Mouse (Mus musculus): Measurements from ENCODE around the gene Kcnk7. TPM values are rescaled to one million over a fixed set of nuclear protein-coding genes. Genes with fewer than 3 reads are reported as not detected.
A peak's percentile ranks its signal among the peaks of the same experiment; 100 is the strongest.

The Kcnk7 gene
- polyA plus RNA-seq, 1 experiment from 2014 or later, result not detected

DNA sequence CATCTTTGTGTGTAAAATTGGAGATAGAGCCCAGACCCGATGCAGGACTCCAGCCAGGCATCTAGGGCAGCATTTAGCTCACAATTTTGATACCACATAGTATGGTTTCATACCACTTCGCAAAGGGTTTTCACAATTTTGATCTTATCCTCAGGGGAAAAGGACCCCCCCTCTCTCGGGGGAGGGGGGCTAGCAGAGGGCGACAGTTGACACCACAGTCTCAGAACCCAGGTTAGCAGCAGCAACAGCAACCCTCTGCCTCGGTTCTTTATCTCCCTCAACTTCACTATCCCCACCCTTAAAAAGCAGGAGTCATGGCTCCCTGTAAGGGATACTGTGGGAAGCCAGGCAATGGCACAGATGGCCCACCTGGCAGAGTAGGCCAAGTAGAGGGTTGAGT, 9.1 kb downstream of the Kcnk7 start:
- Histone ChIP-seq H3K9ac (ENCODE audit: low read length) (no peak overlapping the region), H3K27ac (replicated peaks; ENCODE audit: low read depth, low read length) (peak overlapping the region; percentile 36; the same call in 1 of the 2 replicates), H3K4me1 (ENCODE audit: control insufficient read depth, insufficient read depth, low read length) (peaks cover 14% of the 10 kb centered on the region), H3K36me3 (ENCODE audit: control insufficient read depth, insufficient read depth, low read length) (peaks cover 8% of the 10 kb centered on the region), H3K9me3 (ENCODE audit: control insufficient read depth, low read length) (no peaks in the 10 kb centered on the region), H3K4me3 (ENCODE audit: low read depth, low read length) (no peak overlapping the region), H3K27me3 (ENCODE audit: control insufficient read depth, insufficient read depth, low read length) (no peaks in the 10 kb centered on the region), H3K4me2 (ENCODE audit: low read depth, severe bottlenecking) (no peak overlapping the region; the same call in 1 of the 2 replicates)
- 77% methylated on average over 5 of the region's 5 CpGs for WGBS
- no peak for DNase-seq (ENCODE audit: low spot score)
- 0 out of 2 replicates have a peak, but pooled peaks have one; percentile 28 for ATAC-seq (ENCODE audit: insufficient number of reproducible peaks, low FRiP score, low TSS enrichment, low read depth)

DNA sequence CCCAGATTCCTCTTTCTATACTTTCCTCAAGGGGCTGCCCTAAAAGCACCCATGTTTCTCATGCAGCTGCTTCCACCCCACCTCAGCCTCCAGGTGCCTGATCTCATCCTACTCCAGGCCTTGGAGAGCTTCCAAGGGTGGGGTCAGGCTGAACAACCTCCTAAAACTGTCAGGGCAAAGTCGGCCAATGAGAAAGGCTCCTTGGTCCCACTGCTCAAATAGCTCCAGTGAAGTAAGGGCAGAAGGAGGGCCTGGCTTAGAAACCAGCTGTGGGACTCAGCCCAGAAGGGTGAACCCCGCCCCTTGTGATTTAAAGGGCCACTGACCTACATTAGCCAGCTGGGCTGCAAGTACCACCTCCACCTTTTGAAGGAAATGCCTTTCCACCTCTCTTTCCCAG, 9.6 kb downstream of the Kcnk7 start:
- WGBS, result 8% methylated on average over 2 of the region's 2 CpGs
- Histone ChIP-seq H3K9me3 (ENCODE audit: control insufficient read depth, low read length) (no peaks in the 10 kb centered on the region), H3K27ac (replicated peaks; ENCODE audit: low read depth, low read length) (no peak overlapping the region; the same call in 1 of the 2 replicates), H3K27me3 (ENCODE audit: control insufficient read depth, insufficient read depth, low read length) (no peaks in the 10 kb centered on the region), H3K4me1 (ENCODE audit: control insufficient read depth, insufficient read depth, low read length) (peaks cover 14% of the 10 kb centered on the region), H3K4me3 (ENCODE audit: low read depth, low read length) (no peak overlapping the region), H3K36me3 (ENCODE audit: control insufficient read depth, insufficient read depth, low read length) (peaks cover 8% of the 10 kb centered on the region), H3K4me2 (ENCODE audit: low read depth, severe bottlenecking) (peak overlapping the region; percentile 15; the same call in 1 of the 2 replicates), H3K9ac (ENCODE audit: low read length) (no peak overlapping the region)
- ATAC-seq (ENCODE audit: insufficient number of reproducible peaks, low FRiP score, low TSS enrichment, low read depth) (0 out of 2 replicates have a peak, but pooled peaks have one; percentile 48), DNase-seq (ENCODE audit: low spot score) (peak; percentile 63)

DNA sequence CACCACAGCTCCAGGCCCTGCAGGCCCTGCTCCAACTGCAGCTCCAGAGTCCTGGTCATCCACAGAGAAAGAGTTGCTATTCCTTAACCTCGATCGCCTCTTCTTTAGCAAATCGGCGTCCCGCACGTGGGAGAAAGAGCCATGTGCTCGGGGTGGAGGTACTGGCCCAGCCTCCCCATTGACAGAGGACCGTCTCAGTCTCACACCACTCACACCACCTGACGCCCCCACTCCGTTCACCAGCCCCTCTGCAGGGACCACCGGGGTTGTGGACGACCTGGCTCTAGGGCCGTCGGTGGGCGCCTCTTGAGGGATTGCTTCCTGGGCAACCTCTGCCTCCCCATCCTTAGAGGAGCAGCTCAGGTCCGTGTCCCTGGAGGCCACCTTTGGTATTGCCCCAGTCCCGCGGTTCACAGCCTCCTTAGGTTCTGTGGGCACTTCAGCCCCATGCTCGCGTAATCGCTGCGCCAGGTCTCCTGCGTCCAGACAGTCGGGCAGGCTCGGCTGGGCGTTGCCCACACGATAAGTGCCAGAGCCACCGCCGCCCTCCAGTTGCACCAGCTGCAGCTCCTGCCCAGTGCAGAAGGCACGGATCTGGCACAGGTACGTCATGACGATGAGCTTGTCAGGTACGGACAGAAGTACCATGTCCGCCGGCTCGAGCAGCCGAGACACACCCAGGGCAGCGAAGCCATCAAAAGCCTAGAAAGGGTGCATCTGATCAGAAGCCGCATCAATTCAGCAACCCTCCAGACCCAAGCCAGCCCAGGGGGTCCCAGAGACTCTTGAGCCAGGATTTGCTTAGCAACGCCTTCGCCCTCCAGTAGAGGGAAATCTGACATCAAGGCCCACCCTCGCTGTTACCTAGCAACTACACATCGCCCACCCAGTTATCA, 11.9 kb downstream of the Kcnk7 start:
- H3K4me1 ChIP-seq (ENCODE audit: control insufficient read depth, insufficient read depth, low read length), result peaks cover 14% of the 10 kb centered on the region
- peak; percentile 69 for DNase-seq (ENCODE audit: low spot score)
- WGBS, result 18% methylated on average over 43 of the region's 43 CpGs
- peak overlapping the region; percentile 29 for H3K4me2 ChIP-seq (ENCODE audit: low read depth, severe bottlenecking)
- no peak overlapping the region for H3K27ac ChIP-seq (replicated peaks; ENCODE audit: low read depth, low read length)
- H3K4me3 ChIP-seq (ENCODE audit: low read depth, low read length), result no peak overlapping the region
- H3K9ac ChIP-seq (ENCODE audit: low read length), result 0 out of 2 replicates have a peak overlapping the region, but pooled peaks have one; percentile 17
- H3K27me3 ChIP-seq (ENCODE audit: control insufficient read depth, insufficient read depth, low read length), result no peaks in the 10 kb centered on the region
- no peaks in the 10 kb centered on the region for H3K9me3 ChIP-seq (ENCODE audit: control insufficient read depth, low read length)
- peak; percentile 33; the same call in 1 of the 2 replicates for ATAC-seq (ENCODE audit: insufficient number of reproducible peaks, low FRiP score, low TSS enrichment, low read depth)
- peaks cover 14% of the 10 kb centered on the region for H3K36me3 ChIP-seq (ENCODE audit: control insufficient read depth, insufficient read depth, low read length)

- Histone ChIP-seq H3K4me1 (ENCODE audit: control insufficient read depth, insufficient read depth, low read length) (peaks cover 14% of the 10 kb centered on the region), H3K4me2 (ENCODE audit: low read depth, severe bottlenecking) (no peak overlapping the region), H3K9me3 (ENCODE audit: control insufficient read depth, low read length) (no peaks in the 10 kb centered on the region), H3K9ac (ENCODE audit: low read length) (no peak overlapping the region), H3K36me3 (ENCODE audit: control insufficient read depth, insufficient read depth, low read length) (peaks cover 21% of the 10 kb centered on the region), H3K27me3 (ENCODE audit: control insufficient read depth, insufficient read depth, low read length) (no peaks in the 10 kb centered on the region), H3K4me3 (ENCODE audit: low read depth, low read length) (no peak overlapping the region), H3K27ac (replicated peaks; ENCODE audit: low read depth, low read length) (no peak overlapping the region)
- ATAC-seq (ENCODE audit: insufficient number of reproducible peaks, low FRiP score, low TSS enrichment, low read depth) (no peak), DNase-seq (ENCODE audit: low spot score) (no peak)
- 53% methylated on average over 10 of the region's 10 CpGs for WGBS
Observed at GRCm38 (mm10) chr19:5716955-5717354, 12.8 kb downstream of the Kcnk7 start.

DNA sequence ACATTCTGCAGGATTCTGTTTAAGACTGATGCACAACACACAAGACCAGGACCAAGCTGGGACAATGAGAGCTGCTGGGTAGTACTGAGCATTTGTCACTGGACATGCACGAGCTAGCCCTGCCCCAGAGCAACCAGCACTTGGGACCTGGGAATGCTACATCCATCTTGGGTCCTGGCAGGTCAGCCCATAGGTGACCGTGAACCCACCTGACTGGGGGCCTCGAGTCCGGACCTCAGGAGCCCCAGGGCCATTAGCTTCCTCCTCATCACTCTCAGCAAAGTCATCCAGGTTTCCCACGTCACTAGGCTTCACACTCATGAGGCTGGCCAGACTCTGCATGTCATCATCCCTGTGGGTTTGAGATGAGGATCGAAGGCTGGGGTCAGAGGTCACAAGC, 17.1 kb downstream of the Kcnk7 start:
- Histone ChIP-seq H3K27me3 (ENCODE audit: control insufficient read depth, insufficient read depth, low read length) (no peaks in the 10 kb centered on the region), H3K9me3 (ENCODE audit: control insufficient read depth, low read length) (no peaks in the 10 kb centered on the region), H3K9ac (ENCODE audit: low read length) (no peak overlapping the region), H3K27ac (replicated peaks; ENCODE audit: low read depth, low read length) (no peak overlapping the region), H3K36me3 (ENCODE audit: control insufficient read depth, insufficient read depth, low read length) (peaks cover 23% of the 10 kb centered on the region), H3K4me3 (ENCODE audit: low read depth, low read length) (no peak overlapping the region), H3K4me1 (ENCODE audit: control insufficient read depth, insufficient read depth, low read length) (peaks cover 10% of the 10 kb centered on the region), H3K4me2 (ENCODE audit: low read depth, severe bottlenecking) (no peak overlapping the region)
- 90% methylated on average over 6 of the region's 6 CpGs for WGBS
- DNase-seq (ENCODE audit: low spot score) (no peak), ATAC-seq (ENCODE audit: insufficient number of reproducible peaks, low FRiP score, low TSS enrichment, low read depth) (no peak)

DNA sequence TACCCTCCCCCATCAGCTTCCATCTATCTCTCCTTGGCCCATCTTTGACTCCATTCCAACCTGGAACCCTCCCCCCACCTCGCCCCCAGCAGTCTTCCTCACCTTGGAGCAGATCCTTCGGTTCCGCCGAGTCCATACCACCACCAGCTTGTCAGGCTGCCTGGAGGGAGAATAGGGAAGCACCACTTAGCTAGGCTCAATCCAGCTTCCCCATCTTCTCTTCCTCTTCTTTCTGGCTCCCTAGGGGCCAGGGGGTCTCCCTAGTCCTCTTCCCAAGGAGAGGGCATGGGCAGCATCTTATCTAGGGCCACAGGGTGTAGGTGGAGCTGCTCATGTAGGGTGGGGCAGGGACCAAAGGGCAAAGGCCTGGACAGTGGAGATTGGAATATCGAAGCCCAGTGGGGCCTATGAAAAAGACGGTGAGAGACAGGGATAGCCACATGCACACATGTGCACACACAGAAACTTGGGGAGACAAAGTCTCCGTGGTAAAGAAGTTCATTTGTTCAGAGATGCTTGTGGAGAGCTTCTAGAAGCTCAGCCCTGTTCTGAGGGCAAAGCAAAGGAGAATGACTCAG, 18.8 kb downstream of the Kcnk7 start:
- no peak overlapping the region for H3K9ac ChIP-seq (ENCODE audit: low read length)
- H3K4me1 ChIP-seq (ENCODE audit: control insufficient read depth, insufficient read depth, low read length), result peaks cover 20% of the 10 kb centered on the region
- peaks cover 23% of the 10 kb centered on the region for H3K36me3 ChIP-seq (ENCODE audit: control insufficient read depth, insufficient read depth, low read length)
- H3K9me3 ChIP-seq (ENCODE audit: control insufficient read depth, low read length), result no peaks in the 10 kb centered on the region
- no peak for DNase-seq (ENCODE audit: low spot score)
- H3K27ac ChIP-seq (replicated peaks; ENCODE audit: low read depth, low read length), result no peak overlapping the region
- no peaks in the 10 kb centered on the region for H3K27me3 ChIP-seq (ENCODE audit: control insufficient read depth, insufficient read depth, low read length)
- H3K4me3 ChIP-seq (ENCODE audit: low read depth, low read length), result no peak overlapping the region
- no peak for ATAC-seq (ENCODE audit: insufficient number of reproducible peaks, low FRiP score, low TSS enrichment, low read depth)
- 94% methylated on average over 7 of the region's 7 CpGs for WGBS
- H3K4me2 ChIP-seq (ENCODE audit: low read depth, severe bottlenecking), result no peak overlapping the region

DNA sequence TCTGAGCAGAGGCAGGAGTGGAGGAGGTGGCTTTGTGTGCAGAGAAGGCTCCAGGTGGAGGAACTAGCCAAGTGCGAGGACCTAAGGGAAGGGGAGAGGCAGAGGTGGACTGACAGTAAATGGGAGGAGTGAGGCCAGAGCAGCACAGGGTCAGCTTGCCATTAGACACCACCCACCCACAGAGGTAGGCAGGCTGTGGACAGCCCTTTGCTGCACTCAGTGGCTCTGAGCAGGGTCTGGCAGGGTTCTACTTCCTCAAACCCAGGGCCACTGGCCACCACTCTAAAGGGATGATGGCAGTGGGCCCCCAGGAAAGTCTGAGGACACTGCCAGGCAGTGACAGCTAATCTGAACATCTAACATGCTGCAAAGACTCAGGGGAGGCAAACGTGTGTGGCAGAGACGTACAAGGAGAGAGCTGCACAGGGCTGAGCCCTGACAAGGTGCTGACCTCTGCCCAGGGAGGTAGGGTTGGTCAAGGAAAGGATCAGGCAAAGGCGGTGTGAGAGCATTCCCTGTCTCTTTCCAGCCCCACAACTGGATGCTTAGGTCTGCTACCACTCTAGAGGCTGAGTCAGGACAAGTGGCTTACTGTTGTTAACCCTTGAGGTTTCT, 19.9 kb downstream of the Kcnk7 start:
- no peak overlapping the region for H3K4me3 ChIP-seq (ENCODE audit: low read depth, low read length)
- no peak overlapping the region; the same call in 1 of the 2 replicates for H3K9ac ChIP-seq (ENCODE audit: low read length)
- peaks cover 22% of the 10 kb centered on the region for H3K36me3 ChIP-seq (ENCODE audit: control insufficient read depth, insufficient read depth, low read length)
- ATAC-seq (ENCODE audit: insufficient number of reproducible peaks, low FRiP score, low TSS enrichment, low read depth) (no peak), DNase-seq (ENCODE audit: low spot score) (no peak)
- H3K27me3 ChIP-seq (ENCODE audit: control insufficient read depth, insufficient read depth, low read length), result no peaks in the 10 kb centered on the region
- WGBS, result 72% methylated on average over 4 of the region's 4 CpGs
- peak overlapping the region; percentile 28 for H3K4me2 ChIP-seq (ENCODE audit: low read depth, severe bottlenecking)
- no peaks in the 10 kb centered on the region for H3K9me3 ChIP-seq (ENCODE audit: control insufficient read depth, low read length)
- H3K27ac ChIP-seq (replicated peaks; ENCODE audit: low read depth, low read length), result no peak overlapping the region
- peaks cover 28% of the 10 kb centered on the region for H3K4me1 ChIP-seq (ENCODE audit: control insufficient read depth, insufficient read depth, low read length)

DNA sequence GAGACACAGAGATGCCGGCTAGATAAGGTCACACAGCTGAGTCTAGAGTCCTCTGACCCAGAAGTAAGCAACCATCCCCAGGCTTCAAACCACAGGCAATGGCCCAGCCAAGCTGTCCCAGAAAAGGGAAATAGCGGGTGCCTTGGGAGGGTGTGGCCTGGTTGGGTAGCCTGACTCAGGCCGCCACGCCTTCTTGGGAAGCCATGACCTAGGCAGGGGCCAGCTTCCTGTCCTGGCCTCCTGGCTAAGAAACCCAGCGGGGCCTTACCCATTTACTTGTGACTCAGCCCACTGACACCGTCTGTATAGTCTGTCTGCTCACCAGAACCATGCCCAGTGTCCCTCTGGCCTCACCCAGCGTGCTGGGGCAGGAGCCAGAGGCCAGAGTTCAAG, 20.4 kb downstream of the Kcnk7 start:
- DNase-seq (ENCODE audit: low spot score) (peak; percentile 24), ATAC-seq (ENCODE audit: insufficient number of reproducible peaks, low FRiP score, low TSS enrichment, low read depth) (no peak)
- Histone ChIP-seq H3K27ac (replicated peaks; ENCODE audit: low read depth, low read length) (no peak overlapping the region), H3K4me2 (ENCODE audit: low read depth, severe bottlenecking) (peak overlapping the region; percentile 28), H3K4me3 (ENCODE audit: low read depth, low read length) (no peak overlapping the region; the same call in 1 of the 2 replicates), H3K4me1 (ENCODE audit: control insufficient read depth, insufficient read depth, low read length) (peaks cover 28% of the 10 kb centered on the region), H3K9me3 (ENCODE audit: control insufficient read depth, low read length) (no peaks in the 10 kb centered on the region), H3K36me3 (ENCODE audit: control insufficient read depth, insufficient read depth, low read length) (peaks cover 20% of the 10 kb centered on the region), H3K9ac (ENCODE audit: low read length) (no peak overlapping the region), H3K27me3 (ENCODE audit: control insufficient read depth, insufficient read depth, low read length) (no peaks in the 10 kb centered on the region)
- 79% methylated on average over 7 of the region's 7 CpGs for WGBS
